Comparison of ENCODE assay signal across 18 mouse cellular contexts in the genomic region with DNA sequence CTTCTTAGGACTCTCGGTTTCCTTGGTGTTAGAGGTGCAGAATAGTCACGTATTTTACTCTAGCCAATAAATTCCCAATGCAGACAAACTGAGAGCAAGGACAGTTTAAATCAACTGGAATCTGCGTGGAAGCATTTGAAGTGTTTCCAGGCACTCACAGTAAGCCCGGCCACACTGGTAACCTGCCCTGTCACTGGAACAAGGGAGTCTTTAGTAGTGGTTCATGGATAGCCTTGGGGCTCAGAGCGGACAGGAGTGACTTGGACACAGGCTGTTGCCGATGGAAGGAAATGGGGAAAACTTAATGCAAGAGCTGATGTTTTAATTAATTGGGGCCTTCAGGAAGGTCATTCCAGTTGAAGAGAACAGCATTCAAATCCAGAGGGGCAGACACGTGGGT.
"Had no signal": no experiment of that assay in that cellular context is flagged by ENCODE, and none has a peak within 500 bp of the region (broad histone marks: within the 10 kb centered on the region; RNA-seq: fewer than 3 reads in every experiment).

No protein-coding gene starts in this region.

- ATAC-seq: midbrain, embryonic 16.5 days had no signal

- H3K36me3 ChIP-seq: midbrain, embryonic 10.5 days; midbrain, embryonic 12.5 days; neural tube, embryonic 13.5 days; neural tube, embryonic 15.5 days had no signal

- H3K9ac ChIP-seq: lung, embryonic 14.5 days; midbrain, embryonic 12.5 days; neural tube, embryonic 13.5 days; neural tube, embryonic 15.5 days had no signal

- H3K27ac ChIP-seq: midbrain, embryonic 10.5 days; midbrain, embryonic 12.5 days; neural tube, embryonic 13.5 days; neural tube, embryonic 15.5 days had no signal

- H3K4me2 ChIP-seq: lung, embryonic 14.5 days; midbrain, embryonic 12.5 days; neural tube, embryonic 13.5 days; neural tube, embryonic 15.5 days had no signal

- H3K27me3 ChIP-seq: midbrain, embryonic 12.5 days; neural tube, embryonic 13.5 days; neural tube, embryonic 15.5 days had no signal

- H3K9me3 ChIP-seq: midbrain, embryonic 10.5 days; midbrain, embryonic 12.5 days; neural tube, embryonic 13.5 days; neural tube, embryonic 15.5 days had no signal

- DNase-seq: lung, embryonic 14.5 days; lung, postnatal 10 days; lung, postnatal 4 days; midbrain, embryonic 14.5 days; retina, postnatal 1 day; right cerebral cortex, adult 18-20 months; right cerebral cortex, postnatal 25 days; right cerebral cortex, postnatal 4 days; spleen, adult 18-20 months; thymus, adult 18-20 months; thymus, postnatal 14 days; thymus, postnatal 36 days had no signal

- H3K4me1 ChIP-seq: midbrain, embryonic 10.5 days; midbrain, embryonic 12.5 days; neural tube, embryonic 15.5 days had no signal

- H3K4me3 ChIP-seq: midbrain, embryonic 10.5 days; midbrain, embryonic 12.5 days; myocyte; neural tube, embryonic 13.5 days; neural tube, embryonic 15.5 days had no signal
